In the genomic region with DNA sequence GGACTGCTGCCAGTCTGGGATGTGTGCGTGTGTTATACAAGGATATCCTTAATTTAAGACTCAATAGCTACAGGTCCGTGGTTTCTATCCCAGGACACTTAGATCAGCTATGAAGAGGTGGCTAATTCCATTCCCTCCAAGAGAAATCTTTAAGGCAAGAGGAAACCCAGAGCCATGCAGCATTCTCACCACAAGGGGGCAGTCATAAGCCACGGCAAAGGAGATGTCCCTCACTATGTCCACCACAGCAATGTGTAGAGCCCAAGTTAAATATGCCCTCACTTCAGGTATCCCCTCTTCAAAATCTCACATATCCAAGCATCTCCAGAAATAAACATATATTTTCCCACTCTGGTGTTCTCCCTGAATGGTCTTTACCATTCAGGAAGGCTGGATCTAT, we compare ENCODE assay signal across 8 mouse cellular contexts. TPM values are rescaled to one million over a fixed set of nuclear protein-coding genes. Genes with fewer than 3 reads are reported as not detected.
A peak's percentile ranks its signal among the peaks of the same experiment; 100 is the strongest.
DNase-seq lines count a peak whose midpoint lies in the region; ATAC-seq lines count a peak whose summit lies in the region.

No protein-coding gene starts in this region.

- H3K36me3 ChIP-seq in hindbrain, embryonic 10.5 days, result no peaks in the 10 kb centered on the region
- H3K36me3 ChIP-seq in hindbrain, embryonic 13.5 days, result peaks cover 4% of the 10 kb centered on the region; the same call in 1 of the 2 replicates
- peaks cover 5% of the 10 kb centered on the region; the same call in 1 of the 2 replicates for H3K36me3 ChIP-seq in forebrain, embryonic 14.5 days (ENCODE audit: control insufficient read depth, insufficient read depth, low read length)
- H3K36me3 ChIP-seq in midbrain, embryonic 13.5 days, result no peaks in the 10 kb centered on the region

- no peaks in the 10 kb centered on the region for H3K9me3 ChIP-seq in hindbrain, embryonic 10.5 days
- no peaks in the 10 kb centered on the region for H3K9me3 ChIP-seq in hindbrain, embryonic 13.5 days
- no peaks in the 10 kb centered on the region for H3K9me3 ChIP-seq in forebrain, embryonic 14.5 days (replicated peaks; ENCODE audit: control insufficient read depth, low read length)
- H3K9me3 ChIP-seq in midbrain, embryonic 13.5 days, result no peaks in the 10 kb centered on the region

- no peak overlapping the region for H3K9ac ChIP-seq in hindbrain, embryonic 13.5 days
- H3K9ac ChIP-seq in forebrain, embryonic 14.5 days (ENCODE audit: low read length), result no peak overlapping the region
- H3K9ac ChIP-seq in midbrain, embryonic 13.5 days (replicated peaks), result no peak overlapping the region

- no peak overlapping the region for H3K27ac ChIP-seq in hindbrain, embryonic 10.5 days
- H3K27ac ChIP-seq in hindbrain, embryonic 13.5 days, result no peak overlapping the region
- H3K27ac ChIP-seq in forebrain, embryonic 14.5 days (ENCODE audit: low read depth, low read length), result no peak overlapping the region
- H3K27ac ChIP-seq in midbrain, embryonic 13.5 days, result no peak overlapping the region

- peak; percentile 84 for DNase-seq in hindbrain, embryonic 10.5 days (ENCODE audit: low spot score)
- peak; percentile 50 for DNase-seq in c-Kit-negative CD71-positive TER-119-positive erythroid progenitor cells, embryonic 14.5 days (ENCODE audit: low read depth, low spot score)
- DNase-seq in forebrain, embryonic 14.5 days (ENCODE audit: low spot score), result peak; percentile 86
- peak; percentile 80 to 89 for DNase-seq in left cerebral cortex, postnatal 14 days (ENCODE audit: low spot score in 2 of 2)
- peak; percentile 35 to 61 for DNase-seq in spleen, postnatal 14 days (ENCODE audit: low spot score in 2 of 2)

- WGBS in hindbrain, embryonic 10.5 days, result 11% methylated on average over 3 of the region's 3 CpGs
- WGBS in hindbrain, embryonic 13.5 days, result 9% methylated on average over 3 of the region's 3 CpGs
- WGBS in forebrain, embryonic 14.5 days, result 11% methylated on average over 3 of the region's 3 CpGs
- 12% methylated on average over 3 of the region's 3 CpGs for WGBS in midbrain, embryonic 13.5 days

- no peak overlapping the region for H3K4me3 ChIP-seq in hindbrain, embryonic 10.5 days
- no peak overlapping the region for H3K4me3 ChIP-seq in hindbrain, embryonic 13.5 days
- H3K4me3 ChIP-seq in forebrain, embryonic 14.5 days (ENCODE audit: low read depth, low read length), result no peak overlapping the region
- no peak overlapping the region for H3K4me3 ChIP-seq in midbrain, embryonic 13.5 days (replicated peaks)

- ATAC-seq in hindbrain, embryonic 13.5 days (ENCODE audit: low FRiP score), result no peak
- peak; percentile 49; the same call in 1 of the 2 replicates for ATAC-seq in forebrain, embryonic 14.5 days
- ATAC-seq in inflammation-experienced regulatory T-cells, adult 6 months, result peak; percentile 54
- 0 out of 2 replicates have a peak, but pooled peaks have one; percentile 22 for ATAC-seq in midbrain, embryonic 13.5 days

- intact Hi-C loops in left cerebral cortex, postnatal 14 days (cut with DNase I), result loop anchor here (5.0 kb wide), 1 partner anchor 562 kb away; no protein-coding TSS in a partner anchor

- peaks cover 38% of the 10 kb centered on the region for H3K4me1 ChIP-seq in hindbrain, embryonic 10.5 days (replicated peaks)
- H3K4me1 ChIP-seq in hindbrain, embryonic 13.5 days (replicated peaks), result peaks cover 42% of the 10 kb centered on the region
- H3K4me1 ChIP-seq in forebrain, embryonic 14.5 days (ENCODE audit: control insufficient read depth, insufficient read depth, low read length), result peaks cover 36% of the 10 kb centered on the region
- H3K4me1 ChIP-seq in midbrain, embryonic 13.5 days (replicated peaks), result peaks cover 45% of the 10 kb centered on the region

- H3K27me3 ChIP-seq in hindbrain, embryonic 10.5 days (ENCODE audit: insufficient read depth, poor library complexity, severe bottlenecking), result peaks cover 10% of the 10 kb centered on the region
- 0 out of 2 replicates have a peak, but pooled peaks cover 4% of the 10 kb centered on the region for H3K27me3 ChIP-seq in hindbrain, embryonic 13.5 days
- H3K27me3 ChIP-seq in forebrain, embryonic 14.5 days (replicated peaks; ENCODE audit: control insufficient read depth, insufficient read depth, low read length), result no peaks in the 10 kb centered on the region
- H3K27me3 ChIP-seq in midbrain, embryonic 13.5 days, result peaks cover 4% of the 10 kb centered on the region; the same call in 1 of the 2 replicates

- H3K4me2 ChIP-seq in hindbrain, embryonic 13.5 days, result no peak overlapping the region
- H3K4me2 ChIP-seq in forebrain, embryonic 14.5 days (ENCODE audit: low read length), result no peak overlapping the region
- H3K4me2 ChIP-seq in midbrain, embryonic 13.5 days (replicated peaks), result no peak overlapping the region

RNA-seq across cellular contexts. Expression of a gene that starts 39.6 kb away (rescaled TPM):
- polyA plus RNA-seq in hindbrain, embryonic 10.5 days (2016; fragmentation: Nextera tagmentation; extraction: Ambion mirVana), result 19.5 and 20.5 TPM in 2 replicates
- 6.8 and 7.5 TPM in 2 replicates for polyA plus RNA-seq in hindbrain, embryonic 13.5 days (2015; fragmentation: Nextera tagmentation; extraction: Ambion mirVana)
- 4.0 and 4.2 TPM in 2 replicates for polyA plus RNA-seq in forebrain, embryonic 14.5 days (2014; fragmentation: Nextera tagmentation; extraction: Ambion mirVana)
- not detected for polyA plus RNA-seq in inflammation-experienced regulatory T-cells, adult 6 months (2017; shearing (Covaris generic))
- total RNA-seq in left cerebral cortex, postnatal 14 days (2021), result 1 to 10 TPM; 5.2 to 5.6 TPM
- 8.5 and 10.3 TPM in 2 replicates for polyA plus RNA-seq in midbrain, embryonic 13.5 days (2015; fragmentation: Nextera tagmentation; extraction: Ambion mirVana)
